Mouse (Mus musculus) thymus, adult 2 months (tissue): ENCODE data around the gene Kif1b. TPM values are rescaled to one million over a fixed set of nuclear protein-coding genes. Genes with fewer than 3 reads are reported as not detected.

Experiments
- DNase-seq: peaks from one replicate; pipeline ENCODE4 v3.0.0; 2021
- H3K27ac ChIP-seq: fragments of 200-500 bp; 2 replicates; pipeline ENCODE4 v1.5.1; 2012; ENCODE audit warnings: low read length, control low read depth; ENCODE audit not compliant: control insufficient read depth, insufficient read depth
- H3K27me3 ChIP-seq: fragments of 200-500 bp; 2 replicates; pipeline ENCODE4 v1.6.1; 2012; ENCODE audit warnings: mild to moderate bottlenecking, low read length, moderate library complexity, mixed read lengths; ENCODE audit not compliant: control insufficient read depth, insufficient read depth
- H3K36me3 ChIP-seq: fragments of 200-500 bp; 2 replicates; pipeline ENCODE4 v1.6.1; 2012; ENCODE audit warnings: mild to moderate bottlenecking, low read length, moderate library complexity; ENCODE audit not compliant: control insufficient read depth, insufficient read depth
- H3K4me1 ChIP-seq: fragments of 200-500 bp; replicated peaks from 2 replicates; pipeline ENCODE4 v1.6.1; 2012; ENCODE audit warnings: low read length; ENCODE audit not compliant: control insufficient read depth, insufficient read depth
- H3K4me3 ChIP-seq: fragments of 200-500 bp; 2 replicates; pipeline ENCODE4 v1.5.1; 2012; ENCODE audit warnings: mild to moderate bottlenecking, low read length, control low read depth, moderate library complexity; ENCODE audit not compliant: control insufficient read depth, insufficient read depth
- CTCF ChIP-seq: fragments of 200-500 bp; IDR thresholded peaks from 2 replicates; pipeline ENCODE4 v1.5.1; 2012; ENCODE audit warnings: mild to moderate bottlenecking, control low read depth, low read length, moderate library complexity, borderline replicate concordance; ENCODE audit not compliant: control insufficient read depth, poor library complexity, insufficient read depth; ENCODE audit errors: extremely low read depth
- POLR2A ChIP-seq: fragments of 200-500 bp; IDR thresholded peaks from 2 replicates; pipeline ENCODE4 v1.6.1; 2012; ENCODE audit warnings: mild to moderate bottlenecking, low read length, control low read depth, moderate library complexity; ENCODE audit not compliant: control insufficient read depth, poor library complexity, insufficient read depth; ENCODE audit errors: extremely low read depth
- WGBS: fragments of 180-500 bp; shearing (Covaris S2); methylation state at CpG from one replicate; pipeline ENCODE4 v1.1.7; 2018; 5-methylcytosine and 5-hydroxymethylcytosine counted together
- polyA plus RNA-seq: library from polyadenylated mRNA; depleted of rRNA; stranded (reverse); fragments of >200 nt; gene quantifications from 2 replicates; pipeline ENCODE4 v1.2.3, GENCODE M21; 2012

Gene Kif1b
- polyA plus RNA-seq, 1 experiment = 23.9 TPM

GRCm38 (mm10) chr4:149283018-149283417 is 24.5 kb downstream of the Kif1b start:
- H3K4me1 ChIP-seq = peaks cover 9% of the 10 kb centered on the region
- H3K36me3 ChIP-seq = no peaks in the 10 kb centered on the region
- H3K27ac ChIP-seq = no peak overlapping the region
- H3K4me3 ChIP-seq = no peak overlapping the region
- DNase-seq = no peak
- WGBS = 95% methylated on average over 3 of the region's 3 CpGs
- no peaks in the 10 kb centered on the region for H3K27me3 ChIP-seq
- TF ChIP-seq CTCF = no peak
- TF ChIP-seq POLR2A = no peak

- H3K4me1 ChIP-seq = peaks cover 9% of the 10 kb centered on the region
- H3K27ac ChIP-seq = no peak overlapping the region; the same call in 1 of the 2 replicates
- whole genome bisulfite sequencing = 57% methylated on average over 7 of the region's 7 CpGs
- DNase-seq = no peak
- no peak overlapping the region for H3K4me3 ChIP-seq
- H3K36me3 ChIP-seq = no peaks in the 10 kb centered on the region
- no peak for TF ChIP-seq CTCF
- TF ChIP-seq POLR2A = no peak
- no peaks in the 10 kb centered on the region for H3K27me3 ChIP-seq
Observed at GRCm38 (mm10) chr4:149282025-149282738, 25.3 kb downstream of the Kif1b start.

- no peak for DNase-seq
- TF ChIP-seq CTCF (no peak), POLR2A (no peak)
Observed at GRCm38 (mm10) chr4:149277571-149277970, 29.9 kb downstream of the Kif1b start.

GRCm38 (mm10) chr4:149273128-149273527 is 34.4 kb downstream of the Kif1b start:
- no peaks in the 10 kb centered on the region for H3K27me3 ChIP-seq
- no peaks in the 10 kb centered on the region for H3K36me3 ChIP-seq
- H3K4me3 ChIP-seq = no peak overlapping the region
- H3K27ac ChIP-seq = no peak overlapping the region
- DNase-seq = no peak
- H3K4me1 ChIP-seq = no peaks in the 10 kb centered on the region
- 98% methylated on average over 1 of the region's 1 CpGs for WGBS
- TF ChIP-seq POLR2A (no peak), CTCF (no peak)

More at GRCm38 (mm10) chr4:149277571-149277970, 29.9 kb downstream of the Kif1b start:
- peaks cover 7% of the 10 kb centered on the region for H3K4me1 ChIP-seq
- WGBS = 87% methylated on average over 4 of the region's 4 CpGs
- no peaks in the 10 kb centered on the region for H3K36me3 ChIP-seq
- no peak overlapping the region for H3K4me3 ChIP-seq
- H3K27me3 ChIP-seq = no peaks in the 10 kb centered on the region
- no peak overlapping the region for H3K27ac ChIP-seq

GRCm38 (mm10) chr4:149270541-149270940 is 37.0 kb downstream of the Kif1b start:
- H3K4me3 ChIP-seq = no peak overlapping the region
- 98% methylated on average over 6 of the region's 6 CpGs for WGBS

GRCm38 (mm10) chr4:149269026-149269425 is 38.5 kb downstream of the Kif1b start:
- no peak overlapping the region for H3K27ac ChIP-seq
- no peaks in the 10 kb centered on the region; the same call in 1 of the 2 replicates for H3K36me3 ChIP-seq
- WGBS = 94% methylated on average over 4 of the region's 4 CpGs

More at GRCm38 (mm10) chr4:149270541-149270940, 37.0 kb downstream of the Kif1b start:
- DNase-seq = no peak
- no peaks in the 10 kb centered on the region for H3K27me3 ChIP-seq
- TF ChIP-seq POLR2A (no peak), CTCF (no peak)
- no peak overlapping the region for H3K27ac ChIP-seq
- H3K36me3 ChIP-seq = no peaks in the 10 kb centered on the region; the same call in 1 of the 2 replicates
- no peaks in the 10 kb centered on the region for H3K4me1 ChIP-seq

More at GRCm38 (mm10) chr4:149269026-149269425, 38.5 kb downstream of the Kif1b start:
- Histone ChIP-seq H3K4me3 (no peak overlapping the region), H3K4me1 (no peaks in the 10 kb centered on the region), H3K27me3 (no peaks in the 10 kb centered on the region)
- DNase-seq = no peak
- no peak for TF ChIP-seq POLR2A
- no peak for TF ChIP-seq CTCF
